Mouse (Mus musculus): ENCODE results near the gene Olfr675. TPM values are rescaled to one million over a fixed set of nuclear protein-coding genes. Genes with fewer than 3 reads are reported as not detected.
"Not testable (repeated sequence)": the region's sequence is repeated elsewhere in the genome, so short reads cannot be mapped to it uniquely, and the experiment has no call there.

Olfr675 gene
- not detected in 2 replicates for polyA plus RNA-seq (2014; fragmentation: Nextera tagmentation; extraction: Ambion mirVana)

- 69% methylated on average over 1 of the region's 1 CpGs for WGBS
- Histone ChIP-seq H3K36me3 (ENCODE audit: control insufficient read depth, insufficient read depth, low read length) (no peaks in the 10 kb centered on the region), H3K27ac (ENCODE audit: low read depth, low read length) (no peak within 1 kb of the TSS), H3K9me3 (ENCODE audit: control insufficient read depth, low read length) (no peaks in the 10 kb centered on the region), H3K4me3 (ENCODE audit: low read depth, low read length) (no peak within 1 kb of the TSS), H3K9ac (ENCODE audit: low read length) (no peak within 1 kb of the TSS), H3K4me2 (ENCODE audit: low read depth) (no peak within 1 kb of the TSS), H3K27me3 (ENCODE audit: control insufficient read depth, insufficient read depth, low read length) (no peaks in the 10 kb centered on the region), H3K4me1 (ENCODE audit: control insufficient read depth, insufficient read depth, low read length) (no peaks in the 10 kb centered on the region)
- no peak for ATAC-seq (ENCODE audit: insufficient read depth, low FRiP score, low TSS enrichment)
- no peak for DNase-seq (ENCODE audit: low spot score)
Measured at GRCm38 (mm10) chr7:105028360-105028759, at the start of gene Olfr675. Gene Olfr675 (minus strand): TSS chr7:105028460.

- no peak within 1 kb of the TSS for H3K4me2 ChIP-seq (ENCODE audit: low read depth)
- DNase-seq (ENCODE audit: low spot score) (no peak), ATAC-seq (ENCODE audit: insufficient read depth, low FRiP score, low TSS enrichment) (no peak)
- no peaks in the 10 kb centered on the region for H3K36me3 ChIP-seq (ENCODE audit: control insufficient read depth, insufficient read depth, low read length)
- 92% methylated on average over 1 of the region's 1 CpGs for WGBS
- H3K27ac ChIP-seq (ENCODE audit: low read depth, low read length), result no peak within 1 kb of the TSS
- no peak within 1 kb of the TSS for H3K4me3 ChIP-seq (ENCODE audit: low read depth, low read length)
- no peak within 1 kb of the TSS for H3K9ac ChIP-seq (ENCODE audit: low read length)
- H3K4me1 ChIP-seq (ENCODE audit: control insufficient read depth, insufficient read depth, low read length), result no peaks in the 10 kb centered on the region
- H3K27me3 ChIP-seq (ENCODE audit: control insufficient read depth, insufficient read depth, low read length), result no peaks in the 10 kb centered on the region
- no peaks in the 10 kb centered on the region for H3K9me3 ChIP-seq (ENCODE audit: control insufficient read depth, low read length)
Measured at GRCm38 (mm10) chr7:105064175-105064574, 35.9 kb upstream of the Olfr675 start, which contains the start of gene Olfr678. Gene Olfr678 (plus strand): TSS chr7:105064475.

GRCm38 (mm10) chr7:105058951-105059350 is 30.7 kb upstream of the Olfr675 start:
- Histone ChIP-seq H3K36me3 (ENCODE audit: control insufficient read depth, insufficient read depth, low read length) (no peaks in the 10 kb centered on the region), H3K4me2 (ENCODE audit: low read depth) (no peak overlapping the region), H3K27ac (ENCODE audit: low read depth, low read length) (no peak overlapping the region), H3K9me3 (ENCODE audit: control insufficient read depth, low read length) (no peaks in the 10 kb centered on the region), H3K9ac (ENCODE audit: low read length) (no peak overlapping the region), H3K27me3 (ENCODE audit: control insufficient read depth, insufficient read depth, low read length) (no peaks in the 10 kb centered on the region), H3K4me1 (ENCODE audit: control insufficient read depth, insufficient read depth, low read length) (no peaks in the 10 kb centered on the region), H3K4me3 (ENCODE audit: low read depth, low read length) (no peak overlapping the region)
- DNase-seq (ENCODE audit: low spot score) (no peak), ATAC-seq (ENCODE audit: insufficient read depth, low FRiP score, low TSS enrichment) (no peak)

DNA sequence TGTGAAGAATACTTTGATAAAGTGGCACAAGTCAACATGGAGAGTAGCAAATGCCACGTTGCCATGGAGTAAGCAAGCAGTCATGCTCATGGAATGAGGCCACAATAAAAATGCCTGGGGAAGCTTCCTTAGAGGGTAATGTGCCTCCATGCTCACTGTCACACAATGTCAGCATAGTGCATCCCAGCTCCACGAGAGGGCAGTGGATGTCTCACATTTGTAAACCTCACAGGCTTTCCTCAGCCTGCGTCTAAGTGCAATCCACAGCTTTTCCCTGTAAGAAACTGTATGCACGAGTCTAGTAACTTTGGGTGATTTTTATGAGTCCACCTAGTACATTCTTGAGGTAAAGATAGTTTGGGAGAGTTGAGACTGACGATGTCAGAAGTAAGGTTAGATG is 5.6 kb upstream of the Olfr675 start:
- H3K4me2 ChIP-seq (ENCODE audit: low read depth); H3K4me1 ChIP-seq (ENCODE audit: control insufficient read depth, insufficient read depth, low read length); DNase-seq (ENCODE audit: low spot score); H3K27ac ChIP-seq (ENCODE audit: low read depth, low read length); ATAC-seq (ENCODE audit: insufficient read depth, low FRiP score, low TSS enrichment); H3K9ac ChIP-seq (ENCODE audit: low read length); H3K36me3 ChIP-seq (ENCODE audit: control insufficient read depth, insufficient read depth, low read length); H3K4me3 ChIP-seq (ENCODE audit: low read depth, low read length); H3K9me3 ChIP-seq (ENCODE audit: control insufficient read depth, low read length); H3K27me3 ChIP-seq (ENCODE audit: control insufficient read depth, insufficient read depth, low read length): not testable (repeated sequence)
- WGBS, result 61% methylated on average over 5 of the region's 5 CpGs

DNA sequence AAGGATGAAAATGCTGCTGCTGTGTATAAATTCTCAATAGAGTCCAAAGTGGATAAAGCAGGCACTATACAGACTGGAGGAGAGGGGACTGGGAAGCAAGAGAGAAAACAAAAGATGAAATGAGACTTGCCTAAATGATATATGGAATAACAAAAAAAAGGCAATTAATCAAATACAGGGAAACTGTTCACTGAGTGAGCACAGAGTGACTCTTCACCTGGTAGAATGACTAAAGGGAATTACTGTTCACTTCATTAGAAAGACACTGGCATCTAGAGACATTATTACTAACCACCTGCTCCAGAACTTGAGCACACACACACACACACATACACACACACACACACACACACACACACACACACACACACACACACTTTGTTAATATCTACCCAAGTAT is 4.1 kb upstream of the Olfr675 start, which contains the start of gene Olfr676:
TSS of gene Olfr676 (plus strand) at position 301 of the 400 bp plus-strand sequence.
- Histone ChIP-seq H3K9ac (ENCODE audit: low read length) (no peak within 1 kb of the TSS), H3K27ac (ENCODE audit: low read depth, low read length) (no peak within 1 kb of the TSS), H3K4me2 (ENCODE audit: low read depth) (no peak within 1 kb of the TSS), H3K36me3 (ENCODE audit: control insufficient read depth, insufficient read depth, low read length) (no peaks in the 10 kb centered on the region), H3K9me3 (ENCODE audit: control insufficient read depth, low read length) (no peaks in the 10 kb centered on the region), H3K27me3 (ENCODE audit: control insufficient read depth, insufficient read depth, low read length) (no peaks in the 10 kb centered on the region), H3K4me1 (ENCODE audit: control insufficient read depth, insufficient read depth, low read length) (no peaks in the 10 kb centered on the region), H3K4me3 (ENCODE audit: low read depth, low read length) (no peak within 1 kb of the TSS)
- no peak for DNase-seq (ENCODE audit: low spot score)
- no peak for ATAC-seq (ENCODE audit: insufficient read depth, low FRiP score, low TSS enrichment)

GRCm38 (mm10) chr7:105022530-105022929 is 5.7 kb downstream of the Olfr675 start:
- 93% methylated on average over 1 of the region's 1 CpGs for WGBS
- no peaks in the 10 kb centered on the region for H3K36me3 ChIP-seq (ENCODE audit: control insufficient read depth, insufficient read depth, low read length)
- H3K4me1 ChIP-seq (ENCODE audit: control insufficient read depth, insufficient read depth, low read length), result no peaks in the 10 kb centered on the region
- H3K27me3 ChIP-seq (ENCODE audit: control insufficient read depth, insufficient read depth, low read length), result no peaks in the 10 kb centered on the region
- H3K4me3 ChIP-seq (ENCODE audit: low read depth, low read length), result no peak overlapping the region
- DNase-seq (ENCODE audit: low spot score) (no peak), ATAC-seq (ENCODE audit: insufficient read depth, low FRiP score, low TSS enrichment) (no peak)
- no peak overlapping the region for H3K9ac ChIP-seq (ENCODE audit: low read length)
- H3K9me3 ChIP-seq (ENCODE audit: control insufficient read depth, low read length), result no peaks in the 10 kb centered on the region
- no peak overlapping the region for H3K4me2 ChIP-seq (ENCODE audit: low read depth)
- no peak overlapping the region for H3K27ac ChIP-seq (ENCODE audit: low read depth, low read length)

GRCm38 (mm10) chr7:105001929-105002328 is 26.3 kb downstream of the Olfr675 start, which contains the start of gene Olfr672:
Gene Olfr672 (minus strand): TSS chr7:105002029.
- H3K27me3 ChIP-seq (ENCODE audit: control insufficient read depth, insufficient read depth, low read length), result no peaks in the 10 kb centered on the region
- no peaks in the 10 kb centered on the region for H3K4me1 ChIP-seq (ENCODE audit: control insufficient read depth, insufficient read depth, low read length)
- no peak within 1 kb of the TSS for H3K27ac ChIP-seq (ENCODE audit: low read depth, low read length)
- no peak within 1 kb of the TSS for H3K4me3 ChIP-seq (ENCODE audit: low read depth, low read length)
- DNase-seq (ENCODE audit: low spot score), result no peak
- no peaks in the 10 kb centered on the region for H3K9me3 ChIP-seq (ENCODE audit: control insufficient read depth, low read length)
- H3K36me3 ChIP-seq (ENCODE audit: control insufficient read depth, insufficient read depth, low read length), result no peaks in the 10 kb centered on the region
- H3K4me2 ChIP-seq (ENCODE audit: low read depth), result no peak within 1 kb of the TSS
- no peak within 1 kb of the TSS for H3K9ac ChIP-seq (ENCODE audit: low read length)
- ATAC-seq (ENCODE audit: insufficient read depth, low FRiP score, low TSS enrichment), result no peak

DNA sequence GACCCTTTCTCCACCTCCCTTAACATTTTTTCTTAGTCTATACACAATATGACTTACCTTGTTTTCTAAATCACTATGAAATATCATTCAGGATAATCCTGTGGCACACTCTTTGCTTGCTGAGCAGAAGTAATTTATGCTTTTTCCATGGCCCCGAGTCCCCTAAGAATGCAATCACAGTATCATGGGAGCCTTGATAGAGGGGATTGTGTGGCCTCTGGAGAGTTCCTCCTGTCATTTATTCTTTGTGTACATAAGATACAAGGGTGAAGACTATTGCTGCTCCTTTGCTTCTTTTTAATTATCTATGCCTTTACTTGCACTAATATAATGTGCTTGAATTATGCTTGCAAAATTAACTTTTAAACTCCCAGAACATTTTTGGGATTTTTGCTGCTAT is 49.2 kb downstream of the Olfr675 start, which contains the start of gene Olfr671:
TSS of gene Olfr671 (minus strand) at position 101 of the 400 bp plus-strand sequence.
- no peak for ATAC-seq (ENCODE audit: insufficient read depth, low FRiP score, low TSS enrichment)

GRCm38 (mm10) chr7:104972507-104972906 is 55.8 kb downstream of the Olfr675 start:
- not testable (repeated sequence) for DNase-seq (ENCODE audit: low spot score); H3K4me3 ChIP-seq (ENCODE audit: low read depth, low read length); H3K27me3 ChIP-seq (ENCODE audit: control insufficient read depth, insufficient read depth, low read length); H3K36me3 ChIP-seq (ENCODE audit: control insufficient read depth, insufficient read depth, low read length); H3K9ac ChIP-seq (ENCODE audit: low read length); H3K4me2 ChIP-seq (ENCODE audit: low read depth); ATAC-seq (ENCODE audit: insufficient read depth, low FRiP score, low TSS enrichment); H3K9me3 ChIP-seq (ENCODE audit: control insufficient read depth, low read length); H3K27ac ChIP-seq (ENCODE audit: low read depth, low read length); H3K4me1 ChIP-seq (ENCODE audit: control insufficient read depth, insufficient read depth, low read length)
- 80% methylated on average over 2 of the region's 2 CpGs for WGBS

More for the DNA sequence above, 49.2 kb downstream of the Olfr675 start, which contains the start of gene Olfr671:
- 82% methylated on average over 1 of the region's 1 CpGs for WGBS
- Histone ChIP-seq H3K27me3 (ENCODE audit: control insufficient read depth, insufficient read depth, low read length) (no peaks in the 10 kb centered on the region), H3K36me3 (ENCODE audit: control insufficient read depth, insufficient read depth, low read length) (no peaks in the 10 kb centered on the region), H3K4me1 (ENCODE audit: control insufficient read depth, insufficient read depth, low read length) (no peaks in the 10 kb centered on the region), H3K27ac (ENCODE audit: low read depth, low read length) (no peak within 1 kb of the TSS), H3K9me3 (ENCODE audit: control insufficient read depth, low read length) (no peaks in the 10 kb centered on the region), H3K9ac (ENCODE audit: low read length) (no peak within 1 kb of the TSS), H3K4me2 (ENCODE audit: low read depth) (no peak within 1 kb of the TSS), H3K4me3 (ENCODE audit: low read depth, low read length) (no peak within 1 kb of the TSS)
- no peak for DNase-seq (ENCODE audit: low spot score)
